Mouse (Mus musculus) small intestine, adult 2 months (tissue): Measurements from ENCODE around the gene Gnmt. TPM values are rescaled to one million over a fixed set of nuclear protein-coding genes. Genes with fewer than 3 reads are reported as not detected.

Experiments
- H3K27ac ChIP-seq: fragments of 200-500 bp; 2 replicates; pipeline ENCODE4 v1.5.1; 2012; ENCODE audit warnings: low read depth, low read length, control low read depth, inconsistent platforms; ENCODE audit not compliant: insufficient read depth
- H3K27me3 ChIP-seq: fragments of 200-500 bp; 2 replicates; pipeline ENCODE4 v1.6.1; 2012; ENCODE audit warnings: mild to moderate bottlenecking, moderate library complexity, low read length, inconsistent platforms; ENCODE audit not compliant: control insufficient read depth, insufficient read depth
- H3K36me3 ChIP-seq: fragments of 200-500 bp; 2 replicates; pipeline ENCODE4 v1.6.1; 2012; ENCODE audit warnings: mild to moderate bottlenecking, low read length, control low read depth, inconsistent platforms; ENCODE audit not compliant: control insufficient read depth, insufficient read depth
- H3K4me1 ChIP-seq: fragments of 200-500 bp; 2 replicates; pipeline ENCODE4 v1.6.1; 2012; ENCODE audit warnings: low read length, inconsistent platforms, mixed read lengths; ENCODE audit not compliant: control insufficient read depth, insufficient read depth, insufficient read length
- H3K4me3 ChIP-seq: fragments of 200-500 bp; 2 replicates; pipeline ENCODE4 v1.5.1; 2012; ENCODE audit warnings: low read depth, mild to moderate bottlenecking, control low read depth, inconsistent platforms, low read length, moderate library complexity
- CTCF ChIP-seq: fragments of 200-500 bp; IDR thresholded peaks from 2 replicates; pipeline ENCODE4 v1.5.1; 2012; ENCODE audit warnings: low read depth, mild to moderate bottlenecking, control low read depth, inconsistent platforms, low read length, moderate library complexity, mixed read lengths; ENCODE audit not compliant: insufficient replicate concordance, insufficient read length; ENCODE audit errors: extremely low read depth
- POLR2A ChIP-seq: fragments of 200-500 bp; IDR thresholded peaks from 2 replicates; pipeline ENCODE4 v1.6.1; 2012; ENCODE audit warnings: low read depth, mild to moderate bottlenecking, control low read depth, inconsistent platforms, low read length, moderate library complexity
- WGBS: fragments of 180-500 bp; shearing (Covaris S2); methylation state at CpG from one replicate; pipeline ENCODE4 v1.1.7; 2018; 5-methylcytosine and 5-hydroxymethylcytosine counted together
- polyA plus RNA-seq: library from polyadenylated mRNA; depleted of rRNA; stranded (reverse); fragments of >200 nt; gene quantifications from 2 replicates; pipeline ENCODE4 v1.2.3, GENCODE M21; 2012; rRNA removed

Gnmt gene
- polyA plus RNA-seq, result 1.5 and 34.6 TPM in 2 replicates

GRCm38 (mm10) chr17:46728904-46729318, at the start of gene Gnmt:
Gene Gnmt (minus strand): TSS chr17:46729168.
- peaks cover 7% of the 10 kb centered on the region for H3K4me1 ChIP-seq
- TF ChIP-seq POLR2A, result no peak
- WGBS, result 11% methylated on average over 24 of the region's 24 CpGs
- peak within 1 kb of the TSS; percentile 54 for H3K4me3 ChIP-seq
- H3K27me3 ChIP-seq, result no peaks in the 10 kb centered on the region
- peaks cover 4% of the 10 kb centered on the region for H3K36me3 ChIP-seq
- H3K27ac ChIP-seq, result no peak within 1 kb of the TSS

GRCm38 (mm10) chr17:46776087-46776486, 47.1 kb upstream of the Gnmt start:
- 27% methylated on average over 3 of the region's 3 CpGs for WGBS
- no peak overlapping the region for H3K4me3 ChIP-seq
- TF ChIP-seq CTCF (no peak), POLR2A (no peak)
- H3K27ac ChIP-seq, result no peak overlapping the region
- no peaks in the 10 kb centered on the region; the same call in 1 of the 2 replicates for H3K4me1 ChIP-seq
- H3K36me3 ChIP-seq, result peaks cover 49% of the 10 kb centered on the region
- H3K27me3 ChIP-seq, result no peaks in the 10 kb centered on the region

DNA sequence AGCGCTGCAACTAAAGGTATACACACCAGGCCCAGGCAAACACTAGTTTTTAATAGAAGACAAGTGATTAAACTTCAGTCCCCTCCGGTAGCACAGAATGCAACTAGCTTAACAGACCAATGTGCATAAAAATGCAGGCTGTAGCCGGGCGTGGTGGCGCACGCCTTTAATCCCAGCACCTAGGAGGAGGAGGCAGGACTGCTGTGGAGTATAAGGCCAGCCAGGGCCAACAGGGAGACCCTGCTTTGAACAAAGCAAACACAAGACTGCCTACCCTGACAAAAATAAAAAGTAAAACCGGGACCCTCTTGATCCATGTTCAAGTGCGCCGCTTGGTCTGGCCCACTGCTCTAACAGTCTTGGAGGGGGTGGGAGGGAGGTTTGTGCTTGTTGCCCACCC, 46.1 kb upstream of the Gnmt start:
- no peaks in the 10 kb centered on the region; the same call in 1 of the 2 replicates for H3K4me1 ChIP-seq
- H3K27ac ChIP-seq, result no peak overlapping the region
- peaks cover 44% of the 10 kb centered on the region for H3K36me3 ChIP-seq
- no peak overlapping the region for H3K4me3 ChIP-seq
- TF ChIP-seq CTCF (no peak), POLR2A (no peak)
- 87% methylated on average over 9 of the region's 9 CpGs for WGBS
- no peaks in the 10 kb centered on the region for H3K27me3 ChIP-seq

GRCm38 (mm10) chr17:46774131-46774472, 45.1 kb upstream of the Gnmt start:
- Histone ChIP-seq H3K27me3 (no peaks in the 10 kb centered on the region), H3K4me3 (no peak overlapping the region), H3K27ac (no peak overlapping the region), H3K4me1 (no peaks in the 10 kb centered on the region; the same call in 1 of the 2 replicates), H3K36me3 (peaks cover 37% of the 10 kb centered on the region)
- TF ChIP-seq POLR2A (no peak), CTCF (no peak)
- 46% methylated on average over 2 of the region's 2 CpGs for WGBS

GRCm38 (mm10) chr17:46773278-46774130, 44.5 kb upstream of the Gnmt start:
- H3K4me1 ChIP-seq, result no peaks in the 10 kb centered on the region; the same call in 1 of the 2 replicates
- 7% methylated on average over 19 of the region's 20 CpGs for WGBS

DNA sequence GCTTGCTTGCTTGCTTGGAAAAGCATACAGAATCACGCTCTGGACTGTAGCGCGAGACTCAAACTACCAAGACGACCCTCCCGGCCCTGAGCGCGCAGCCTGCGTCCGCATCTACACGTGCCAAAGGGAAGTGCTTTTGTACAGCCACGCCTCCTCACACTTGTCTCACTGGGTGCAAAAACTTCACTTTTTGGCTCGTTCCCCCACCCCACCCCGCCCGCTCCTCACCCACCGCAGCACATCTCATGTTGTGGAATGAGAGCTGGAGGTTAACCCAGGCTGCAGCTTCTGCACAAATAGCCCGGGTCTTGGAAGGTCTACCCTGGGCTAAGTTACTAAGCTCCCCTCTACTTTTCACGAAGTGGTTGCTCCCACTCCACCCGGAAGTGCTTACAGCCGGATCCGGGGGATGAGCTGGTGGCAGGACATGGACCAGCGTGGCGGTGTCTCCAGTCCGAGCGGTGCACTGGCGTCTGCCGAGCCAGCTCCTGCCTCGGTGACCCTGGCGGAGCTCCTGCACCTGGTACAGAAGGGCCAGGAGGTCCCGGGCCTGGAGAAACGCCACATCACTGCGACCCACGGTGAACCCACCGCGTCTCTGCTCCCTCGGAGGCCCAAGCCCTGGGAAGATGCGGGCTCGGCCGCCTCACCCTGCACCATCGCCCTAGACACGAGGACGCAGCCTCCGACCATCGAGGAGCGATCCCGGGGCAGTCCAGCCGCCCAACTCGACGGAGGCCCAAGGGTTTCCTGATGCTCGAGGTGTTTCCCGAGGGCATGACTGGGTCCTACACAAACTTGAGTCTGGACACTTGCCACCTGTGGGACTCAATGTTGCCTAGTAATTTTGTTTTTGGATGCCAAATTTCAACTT, 43.7 kb upstream of the Gnmt start, which contains the start of gene 2310039H08Rik:
2310039H08Rik (plus strand) TSS at position 232 of the 874 bp plus-strand sequence.
- Histone ChIP-seq H3K27me3 (no peaks in the 10 kb centered on the region), H3K4me1 (no peaks in the 10 kb centered on the region; the same call in none of the 2 replicates), H3K4me3 (peak within 1 kb of the TSS; percentile 79), H3K27ac (peak within 1 kb of the TSS; percentile 50), H3K36me3 (peaks cover 23% of the 10 kb centered on the region)
- TF ChIP-seq POLR2A (peak; percentile 77; the same call in 1 of the 2 replicates), CTCF (no peak)
- under 1% methylated on average over 50 of the region's 50 CpGs for WGBS

More at GRCm38 (mm10) chr17:46773278-46774130, 44.5 kb upstream of the Gnmt start:
- Histone ChIP-seq H3K27me3 (no peaks in the 10 kb centered on the region), H3K4me3 (peak overlapping the region; percentile 79), H3K36me3 (peaks cover 31% of the 10 kb centered on the region), H3K27ac (peak overlapping the region; percentile 50)
- TF ChIP-seq CTCF (peak; percentile 50; the same call in 1 of the 2 replicates), POLR2A (no peak)
